Mouse (Mus musculus): ENCODE measurements around the gene Cblc. TPM values are rescaled to one million over a fixed set of nuclear protein-coding genes. Genes with fewer than 3 reads are reported as not detected.

Cblc gene
- total RNA-seq, 2 experiments from 2014 or later, result not detected

DNA sequence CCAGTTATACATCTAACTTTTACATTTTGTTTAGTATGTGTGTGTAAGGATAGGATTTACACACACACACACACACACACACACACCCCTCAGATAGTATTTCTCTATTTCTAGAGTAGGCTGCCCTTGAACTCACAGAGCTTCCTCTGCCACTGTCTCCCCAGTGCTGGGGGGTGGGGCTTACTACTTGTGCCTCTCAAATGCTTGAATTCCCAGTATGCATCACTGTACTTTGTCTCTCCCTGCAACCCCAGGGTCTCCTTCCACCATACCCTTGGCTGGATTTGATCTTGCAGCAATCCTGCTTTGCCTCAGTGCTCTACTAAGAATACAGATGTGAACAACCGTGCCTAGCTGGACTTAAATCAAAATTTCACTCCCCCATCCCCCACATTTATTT is 42.5 kb downstream of the Cblc start:
- no peak for DNase-seq (ENCODE audit: low spot score in 2 of 2)

GRCm38 (mm10) chr7:19753587-19753986 is 43.0 kb downstream of the Cblc start:
- DNase-seq (ENCODE audit: low spot score in 2 of 2), result no peak

DNA sequence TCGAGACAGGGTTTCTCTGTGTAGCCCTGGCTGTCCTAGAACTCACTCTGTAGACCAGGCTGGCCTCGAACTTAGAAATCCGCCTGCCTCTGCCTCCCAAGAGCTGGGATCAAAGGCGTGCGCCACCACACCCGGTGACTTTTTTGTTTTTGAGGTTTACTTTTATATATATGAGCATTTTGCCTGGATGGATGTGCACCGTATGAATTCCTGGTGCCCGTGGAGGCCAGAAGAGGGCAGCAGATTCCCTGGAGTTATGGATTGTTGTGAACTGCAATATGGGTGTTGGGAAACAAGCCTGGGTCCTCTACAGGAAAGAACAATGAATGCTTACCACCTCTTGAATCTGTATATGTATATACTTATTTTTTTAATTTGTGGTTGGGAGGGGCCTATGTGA is 44.0 kb downstream of the Cblc start:
- DNase-seq (ENCODE audit: low spot score in 2 of 2), result no peak

GRCm38 (mm10) chr7:19751070-19751383 is 45.6 kb downstream of the Cblc start:
- DNase-seq (ENCODE audit: low spot score in 2 of 2), result no peak

DNA sequence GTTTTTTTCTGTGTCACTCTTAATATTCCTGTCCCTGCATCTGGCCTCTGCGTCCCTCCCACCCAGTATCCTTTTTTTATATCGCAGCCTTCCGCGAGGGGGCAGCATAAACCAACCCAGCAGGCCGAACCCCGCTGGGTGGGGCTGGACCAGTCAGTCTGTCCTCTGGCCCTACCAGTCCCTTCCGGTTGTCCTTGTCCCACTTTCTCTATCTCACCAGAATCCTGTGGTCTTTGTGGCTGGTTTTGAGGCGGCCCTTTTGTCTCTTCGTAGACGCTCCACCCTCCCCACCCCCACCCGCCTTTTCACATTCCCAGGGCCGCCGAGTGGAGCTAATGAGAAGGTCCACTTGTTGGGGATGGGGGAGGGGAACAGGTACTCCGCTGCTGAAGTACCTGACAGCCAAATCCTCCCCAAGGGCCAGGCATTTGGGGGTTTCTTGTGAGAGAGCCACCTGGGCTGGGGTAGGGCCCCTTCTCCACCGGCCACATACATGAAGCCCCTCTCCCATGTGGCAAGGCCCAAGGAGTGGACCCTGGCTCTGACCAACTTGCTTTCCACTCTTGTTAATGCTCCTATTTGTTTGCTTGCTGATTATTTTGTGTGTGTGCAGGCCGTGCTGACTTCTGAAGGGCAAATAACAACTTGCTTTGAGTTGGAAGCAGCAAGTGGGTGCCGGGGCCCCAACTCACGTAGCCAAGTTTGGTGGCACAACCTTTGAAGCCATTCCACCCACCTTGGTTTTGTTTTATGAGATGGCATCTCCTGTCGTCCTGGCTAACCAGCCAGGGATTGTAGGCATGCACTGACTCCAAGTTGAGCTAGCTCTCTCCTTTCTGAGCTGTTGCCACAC is 46.2 kb downstream of the Cblc start, which contains the start of gene Nectin2:
Gene Nectin2, minus strand, starts transcription at position 267 of the 853 bp plus-strand sequence.
- peak; percentile 77 to 80 for DNase-seq (ENCODE audit: low spot score in 2 of 2)

DNA sequence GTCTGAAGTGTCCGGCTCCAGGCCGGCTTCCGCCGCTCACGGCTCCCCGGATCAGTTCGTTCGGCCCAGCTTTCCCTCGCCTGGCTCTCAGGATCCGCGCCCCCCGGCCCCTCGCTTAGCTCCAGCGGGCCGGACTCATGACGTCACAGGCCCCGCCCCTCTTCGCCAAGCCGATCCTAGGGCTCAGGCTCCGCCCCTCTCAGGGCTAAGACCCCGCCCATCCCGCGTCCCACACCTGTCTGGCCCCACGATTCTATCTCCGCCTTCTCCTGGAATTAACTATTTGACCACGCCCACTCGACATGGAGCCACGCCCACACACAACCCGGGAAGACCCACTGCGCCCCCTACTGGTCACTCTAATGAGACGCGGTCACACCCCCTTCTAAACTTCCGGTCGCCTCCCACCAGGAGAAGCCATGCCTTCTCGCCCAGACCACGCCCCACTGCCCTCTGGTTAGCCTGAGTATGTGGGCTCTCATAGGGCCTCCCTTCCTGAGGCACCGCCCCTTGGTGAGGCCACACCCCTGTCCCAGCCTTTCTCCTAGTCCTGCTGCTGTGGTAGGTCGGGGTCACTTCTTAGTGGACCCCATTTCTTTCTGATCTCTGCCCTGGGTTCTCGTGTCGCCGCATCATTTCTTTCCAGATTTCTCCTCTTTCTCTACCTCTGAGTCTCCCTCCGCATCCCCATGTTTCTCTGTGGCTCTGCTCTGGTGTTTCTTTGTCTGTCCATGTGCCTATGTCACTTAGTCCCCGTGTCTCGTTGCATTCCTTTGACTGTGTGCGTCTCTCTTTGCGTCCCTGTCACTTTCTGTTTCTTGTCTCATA is 47.0 kb downstream of the Cblc start:
- peak; percentile 85 for DNase-seq (ENCODE audit: low spot score in 2 of 2)

DNA sequence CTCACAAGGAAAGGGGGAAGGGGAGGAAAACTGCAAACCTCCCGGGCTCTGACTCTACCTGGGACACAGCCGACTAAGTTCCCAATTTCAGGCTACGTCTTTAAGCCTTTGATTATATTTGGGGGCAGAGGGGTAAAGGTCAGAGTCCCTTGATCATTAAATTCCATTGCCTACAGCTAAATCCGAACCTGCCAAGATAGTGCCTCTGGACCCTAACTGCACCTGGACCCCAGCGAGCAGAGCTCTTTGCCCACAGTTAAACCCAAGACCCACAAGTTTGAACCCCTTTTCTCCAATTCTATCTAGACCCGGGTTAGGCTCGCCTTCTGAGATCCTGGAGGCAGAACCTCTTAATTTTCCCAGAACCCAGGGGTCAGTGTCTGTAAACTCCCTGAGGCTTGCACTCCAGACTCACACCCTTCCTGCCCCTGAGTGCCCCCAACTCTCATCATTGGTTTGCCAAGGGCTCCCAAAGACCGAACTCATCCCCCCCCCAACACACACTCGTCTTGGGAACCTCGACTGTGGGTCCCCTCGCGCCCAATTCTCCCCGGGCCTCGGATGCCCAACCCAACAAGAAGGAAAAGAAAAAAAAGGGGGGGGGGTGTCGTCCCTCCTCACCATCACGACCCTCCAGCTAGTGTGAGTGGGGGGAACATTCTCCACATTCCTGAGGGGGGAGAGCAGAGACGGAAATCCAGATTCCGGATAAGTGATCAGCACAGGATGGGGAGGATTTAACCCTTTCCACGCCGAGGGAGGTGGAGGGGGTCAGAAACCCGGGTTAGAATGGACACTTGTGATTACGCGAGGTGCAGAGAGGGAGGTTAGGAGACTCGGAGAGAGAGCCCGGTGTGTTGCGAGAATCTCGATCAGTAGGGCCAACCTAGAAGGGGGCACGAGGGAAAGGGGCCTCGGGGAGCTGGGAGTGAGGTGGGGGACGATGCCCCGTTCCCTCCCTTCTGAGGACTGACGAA is 48.1 kb downstream of the Cblc start:
- DNase-seq (ENCODE audit: low spot score in 2 of 2), result peak in 1 of 2 experiments; percentile 6

DNA sequence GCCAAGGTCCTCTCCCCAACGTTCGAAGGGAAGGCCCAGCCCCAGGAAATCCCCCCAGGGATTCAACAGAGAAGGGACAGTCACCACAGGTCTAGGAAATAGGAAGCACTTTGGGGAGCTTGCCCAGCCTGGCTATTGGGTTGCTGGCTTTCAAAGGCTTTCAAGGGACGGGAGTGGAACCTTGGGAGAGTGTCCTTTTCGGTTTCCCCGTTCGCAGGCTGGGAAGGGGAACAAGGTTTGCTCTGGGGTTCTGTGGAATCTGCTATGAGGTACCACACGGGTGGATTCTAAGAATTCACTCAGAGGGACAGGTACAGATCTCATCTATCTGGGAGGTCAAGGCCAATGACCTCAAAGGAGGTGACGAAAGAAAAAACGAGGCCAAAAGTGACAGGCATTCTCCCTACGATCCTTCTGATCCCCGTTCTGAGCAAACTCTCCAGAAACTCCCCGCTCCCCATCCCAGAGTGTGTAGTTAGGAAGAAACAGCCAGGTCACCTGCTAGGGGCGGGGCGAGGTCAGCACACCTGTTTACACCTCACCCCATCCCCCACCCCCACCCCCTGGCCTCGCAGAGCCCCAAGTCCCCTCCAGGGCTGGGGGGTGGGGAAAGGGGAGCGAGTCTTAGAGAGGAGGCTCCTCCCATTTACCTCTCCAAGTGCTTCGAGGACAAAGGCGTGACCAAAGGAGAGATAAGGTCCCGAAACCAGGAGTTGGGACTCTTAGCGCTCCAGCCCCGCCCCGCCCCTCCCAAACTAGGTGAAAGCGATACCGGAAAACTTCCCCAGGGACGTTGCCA is 49.0 kb downstream of the Cblc start:
- no peak for DNase-seq (ENCODE audit: low spot score in 2 of 2)

GRCm38 (mm10) chr7:19746426-19747201 is 50.0 kb downstream of the Cblc start:
- no peak for DNase-seq (ENCODE audit: low spot score in 2 of 2)

DNA sequence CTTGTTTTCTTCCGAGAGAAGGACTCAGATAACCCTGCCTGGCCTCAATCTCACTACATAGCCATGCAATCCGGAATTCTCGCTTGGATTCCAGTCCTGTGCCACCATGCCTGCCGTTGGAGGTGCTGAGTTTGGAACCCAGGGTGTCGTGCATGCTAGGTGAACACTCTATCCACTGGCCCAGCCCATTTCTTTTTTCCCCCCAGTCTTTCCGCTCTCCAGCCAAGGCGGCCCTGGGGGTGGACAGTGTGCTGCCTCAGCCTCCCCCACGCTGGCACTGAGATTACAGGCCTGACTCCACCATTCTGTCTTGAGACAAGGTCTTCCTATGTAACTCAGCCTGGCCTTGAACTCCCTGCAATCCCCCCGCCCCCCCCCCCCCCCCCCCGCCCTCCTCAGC is 50.6 kb downstream of the Cblc start:
- no peak for DNase-seq (ENCODE audit: low spot score in 2 of 2)

DNA sequence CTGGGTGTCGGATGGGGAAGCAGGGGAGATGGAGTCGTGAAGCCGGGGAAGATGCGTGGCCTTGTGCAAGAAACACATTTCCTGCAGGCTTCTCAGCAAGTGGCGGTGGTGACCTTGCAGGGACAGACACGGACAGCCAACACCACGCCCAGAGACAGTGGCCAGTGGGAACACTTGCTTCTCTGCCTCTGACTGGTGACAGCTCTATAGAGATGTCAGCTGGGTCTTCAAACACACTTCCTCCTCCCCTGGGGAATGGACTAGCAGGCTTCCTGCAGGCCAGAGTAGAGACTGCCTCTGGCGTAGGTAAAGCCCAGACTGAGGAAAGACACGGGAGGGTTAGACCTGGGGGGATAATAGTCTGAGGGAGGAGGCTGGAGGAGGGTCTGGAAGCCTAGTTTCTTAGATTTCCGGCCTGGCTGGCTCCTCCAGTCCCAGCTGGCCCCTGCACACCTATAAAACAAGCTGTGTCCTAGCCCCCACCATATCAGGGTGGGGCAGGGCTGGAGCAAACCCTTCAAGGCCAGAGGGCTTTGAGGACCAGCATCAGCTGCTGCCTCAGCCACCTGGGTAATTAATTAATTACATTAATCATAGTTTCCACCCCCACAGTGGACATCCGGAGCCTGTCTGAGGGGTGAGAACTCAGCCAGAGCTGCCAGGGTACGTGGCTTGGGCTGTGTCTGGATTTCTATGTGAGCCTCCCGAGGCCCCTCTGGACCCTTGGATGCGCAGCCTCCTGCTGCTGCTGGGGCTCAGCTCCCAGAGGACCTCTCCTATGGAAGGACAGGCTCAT is 51.8 kb downstream of the Cblc start:
- no peak for DNase-seq (ENCODE audit: low spot score in 2 of 2)

DNA sequence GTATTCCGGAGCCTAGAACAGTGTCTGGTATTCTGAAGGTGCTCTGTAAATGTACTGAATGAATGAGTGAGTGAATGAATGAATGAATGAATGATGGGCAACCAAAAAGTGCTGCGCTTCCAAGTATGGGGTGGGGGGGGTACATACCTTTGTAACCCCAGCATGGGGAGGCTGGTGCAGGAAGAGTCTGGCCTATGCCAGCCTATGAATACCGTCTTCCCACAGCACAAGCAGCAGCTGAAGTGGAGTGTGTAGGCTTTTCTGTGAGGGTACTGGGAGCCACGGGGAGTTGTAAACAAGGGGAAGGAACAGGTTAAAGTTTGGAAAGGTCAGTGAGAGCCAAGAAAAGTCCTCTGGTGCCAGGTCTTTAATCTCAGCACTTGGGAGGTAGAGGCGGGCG is 52.8 kb downstream of the Cblc start:
- no peak for DNase-seq (ENCODE audit: low spot score in 2 of 2)

GRCm38 (mm10) chr7:19742468-19742867 is 54.1 kb downstream of the Cblc start:
- DNase-seq (ENCODE audit: low spot score in 2 of 2), result no peak

GRCm38 (mm10) chr7:19741329-19742031 is 55.1 kb downstream of the Cblc start:
- no peak for DNase-seq (ENCODE audit: low spot score in 2 of 2)

GRCm38 (mm10) chr7:19740269-19740668 is 56.3 kb downstream of the Cblc start:
- DNase-seq (ENCODE audit: low spot score in 2 of 2), result no peak

DNA sequence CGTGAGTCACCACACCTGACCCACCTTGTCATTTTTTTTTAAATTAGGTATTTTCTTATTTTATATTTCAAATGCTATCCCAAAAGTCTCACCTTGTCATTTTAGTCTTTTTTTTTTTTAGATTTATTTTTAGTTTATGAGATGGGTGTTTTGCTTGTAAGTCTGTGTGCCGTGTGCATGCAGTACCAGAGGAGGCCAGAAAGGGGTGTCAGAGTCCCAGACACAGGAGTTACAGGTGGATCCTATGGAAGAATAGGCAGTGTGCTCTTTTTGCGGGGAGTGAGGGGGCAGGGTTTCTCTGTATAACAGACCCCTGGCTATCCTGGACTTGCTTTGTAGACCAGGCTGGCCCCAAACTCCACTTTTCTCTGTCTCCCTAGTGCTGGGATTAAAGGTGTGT is 57.8 kb downstream of the Cblc start:
- DNase-seq (ENCODE audit: low spot score in 2 of 2), result no peak

DNA sequence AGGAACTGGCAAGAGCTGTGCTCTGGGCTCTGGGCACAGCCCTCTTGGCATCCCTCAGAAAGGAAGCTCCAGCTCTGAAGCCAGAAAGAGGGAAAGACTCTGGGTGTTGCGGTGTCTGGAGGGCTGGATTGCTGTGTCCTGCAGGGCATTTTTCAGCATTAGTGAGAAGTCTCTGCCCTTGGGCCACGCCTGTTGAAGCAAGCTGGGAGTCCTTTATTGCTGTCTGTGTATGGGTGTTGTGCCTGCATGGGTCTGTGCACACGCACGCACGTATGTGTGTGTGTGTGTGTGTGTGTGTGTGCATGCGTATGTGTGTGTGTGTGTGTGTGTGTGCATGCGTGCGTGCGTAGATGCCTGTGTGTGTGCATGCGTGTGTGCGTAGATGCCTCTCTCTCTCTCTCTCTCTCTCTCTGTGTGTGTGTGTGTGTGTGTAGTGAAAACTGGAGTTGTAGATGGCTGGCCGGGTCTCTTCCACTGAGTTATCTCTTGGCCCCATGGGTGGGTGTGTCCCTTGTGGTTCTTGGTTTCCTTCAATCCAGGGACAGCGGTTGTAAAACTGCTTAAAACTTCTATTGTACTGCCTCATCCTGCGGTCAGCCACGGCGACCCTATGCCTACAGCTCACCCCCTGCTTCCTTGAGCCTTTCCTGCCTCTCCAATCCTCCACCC is 60.1 kb downstream of the Cblc start:
- no peak for DNase-seq (ENCODE audit: low spot score in 2 of 2)

Measured in left cerebral cortex, adult 18-20 months (tissue).